Mouse (Mus musculus): ENCODE measurements around the gene Atox1.

- TF ChIP-seq POLR2A (IDR thresholded peaks at IDR 0.05; ENCODE audit: extremely low read depth, insufficient read depth, low read length): no peak
- TF ChIP-seq CTCF (IDR thresholded peaks at IDR 0.05; ENCODE audit: extremely low read depth, insufficient read depth, low read length): no peak
Observed at GRCm38 (mm10) chr11:55423756-55424155, 37.3 kb downstream of the Atox1 start.

Data from cortical plate, adult 2 months (tissue).